Mouse (Mus musculus) spleen, postnatal 0 days (tissue): ENCODE measurements around the gene Ankrd23. TPM values are rescaled to one million over a fixed set of nuclear protein-coding genes. Genes with fewer than 3 reads are reported as not detected.

Experiments
- polyA plus RNA-seq: library from polyadenylated mRNA; unstranded; fragments of >200 nt; fragmentation: Nextera tagmentation; extraction: Ambion mirVana; gene quantifications from 2 replicates; pipeline ENCODE4 v1.2.1, GENCODE M21; 2015

Gene Ankrd23
- 4.8 and 8.5 TPM in 2 replicates for polyA plus RNA-seq

GRCm38 (mm10) chr1:36536783-36537182 is at the start of gene Ankrd23:
TSS of gene Ankrd23 (minus strand) at chr1:36536883.

DNA sequence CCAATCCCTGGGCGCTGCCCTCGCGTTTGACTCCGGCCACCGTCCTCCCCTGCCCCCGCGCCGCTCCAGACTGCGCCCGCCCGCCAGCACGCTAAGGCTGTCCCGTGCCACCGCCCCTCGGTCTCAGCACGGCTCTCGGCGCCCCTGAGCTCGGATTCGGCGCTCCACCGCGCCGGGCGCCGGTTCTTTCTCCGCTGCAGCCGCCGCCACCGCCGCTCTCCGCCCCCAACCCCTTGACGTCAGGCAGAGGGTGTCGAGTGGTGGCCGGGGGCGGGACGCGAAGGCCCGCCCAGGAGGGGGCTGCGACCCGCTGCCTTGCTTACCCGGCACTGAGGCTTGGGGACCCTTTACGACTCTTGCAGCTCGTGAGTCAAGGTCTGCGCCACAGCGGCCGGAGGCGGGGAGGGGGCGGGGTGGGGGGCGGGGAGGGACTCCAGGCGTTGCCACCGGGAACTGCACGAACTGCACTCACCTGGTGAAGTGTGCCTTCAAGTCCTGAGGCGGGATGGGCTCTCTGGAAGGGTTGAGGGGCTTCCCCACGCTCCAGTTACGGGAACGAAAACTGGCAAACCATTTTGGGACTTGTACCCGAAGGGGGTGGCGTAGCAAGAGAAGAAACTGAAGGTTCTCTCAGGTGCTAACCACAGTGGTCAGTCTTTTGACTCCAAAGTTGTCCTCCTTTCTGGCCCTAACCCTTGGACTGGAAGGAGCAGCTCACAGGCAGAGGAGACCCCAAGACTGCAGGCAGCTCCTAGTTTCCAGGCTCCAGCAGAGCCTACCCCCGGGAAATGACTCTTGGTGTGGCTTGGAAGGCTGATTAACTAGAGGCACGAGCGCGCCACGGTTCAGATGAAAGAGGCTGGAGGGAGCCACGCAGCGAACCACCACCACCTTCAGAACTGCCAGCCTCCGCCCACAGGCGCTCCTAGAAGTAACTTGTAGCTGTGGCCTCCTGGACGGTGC is 21.6 kb upstream of the Ankrd23 start, which contains the start of gene Sema4c:
Sema4c (minus strand) TSS at position 319 of the 963 bp plus-strand sequence.

GRCm38 (mm10) chr1:36546888-36547471 is 10.3 kb upstream of the Ankrd23 start, which contains the start of gene Ankrd39:
TSS of gene Ankrd39 (minus strand) at chr1:36547445.

DNA sequence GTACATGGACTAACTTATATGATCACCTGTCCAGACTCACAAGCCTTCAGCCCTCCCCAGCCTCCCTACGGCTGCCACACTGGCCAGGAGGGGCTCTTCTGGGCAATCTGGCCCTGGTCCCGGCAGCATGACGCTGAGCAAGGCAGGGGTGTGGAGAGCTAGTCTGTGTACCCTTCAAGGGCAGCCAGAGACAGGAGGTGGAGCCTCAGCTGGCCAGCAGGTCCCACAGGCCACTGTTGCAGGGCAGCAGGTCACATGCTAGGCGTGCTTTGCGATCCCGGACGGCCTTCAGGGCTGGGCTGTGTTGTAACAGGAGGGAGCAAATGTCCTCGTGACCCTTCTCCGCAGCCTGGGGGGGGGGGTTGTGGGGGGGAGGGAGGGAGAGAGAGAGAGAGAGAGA is 2.5 kb upstream of the Ankrd23 start, which contains the start of gene Gm42417:
Gm42417 (minus strand) TSS at position 244 of the 400 bp plus-strand sequence.

GRCm38 (mm10) chr1:36511289-36512021 is 25.2 kb downstream of the Ankrd23 start, which contains the start of gene Cnnm3:
TSS of gene Cnnm3 (plus strand) at chr1:36511867.

Other genes starting within 250 kb of the Ankrd23 start
- gene Arid5a, start 229.2 kb downstream of the Ankrd23 start, polyA plus RNA-seq = 8.3 and 10.4 TPM in 2 replicates
- gene Kansl3, start 167.7 kb downstream of the Ankrd23 start, polyA plus RNA-seq = 15.3 and 16.2 TPM in 2 replicates
- 0.10 and 0.16 TPM in 2 replicates for gene Fer1l5, start 164.6 kb downstream of the Ankrd23 start, polyA plus RNA-seq
- gene Lman2l, start 91.6 kb downstream of the Ankrd23 start, polyA plus RNA-seq = 14.2 and 15.4 TPM in 2 replicates
- gene Cnnm4, start 65.3 kb downstream of the Ankrd23 start, polyA plus RNA-seq = 4.3 and 6.3 TPM in 2 replicates
- gene Cnnm3, start 25.0 kb downstream of the Ankrd23 start, polyA plus RNA-seq = 2.0 and 2.8 TPM in 2 replicates
- gene Gm42417, start 2.5 kb upstream of the Ankrd23 start, polyA plus RNA-seq = 0.32 TPM in 1 of 2 replicates, not detected in the other
- 10.7 and 15.7 TPM in 2 replicates for gene Ankrd39, start 10.6 kb upstream of the Ankrd23 start, polyA plus RNA-seq
- 3.9 and 5.1 TPM in 2 replicates for gene Sema4c, start 21.5 kb upstream of the Ankrd23 start, polyA plus RNA-seq
- 0.42 and 0.88 TPM in 2 replicates for gene Fam178b, start 146.3 kb upstream of the Ankrd23 start, polyA plus RNA-seq
- 545 and 584 TPM in 2 replicates for gene Cox5b, start 154.6 kb upstream of the Ankrd23 start, polyA plus RNA-seq
- gene 4933424G06Rik, start 173.3 kb upstream of the Ankrd23 start, polyA plus RNA-seq = not detected in 2 replicates
- 23.0 and 24.7 TPM in 2 replicates for gene Actr1b, start 177.5 kb upstream of the Ankrd23 start, polyA plus RNA-seq
- 0.41 and 0.59 TPM in 2 replicates for gene Zap70, start 224.9 kb upstream of the Ankrd23 start, polyA plus RNA-seq